Mouse (Mus musculus): ENCODE measurements around the gene Tedc1. TPM values are rescaled to one million over a fixed set of nuclear protein-coding genes. Genes with fewer than 3 reads are reported as not detected.

The Tedc1 gene
- polyA plus RNA-seq, 1 experiment = 12.9 TPM

- no peak for TF ChIP-seq CTCF (IDR thresholded peaks at IDR 0.05; ENCODE audit: borderline replicate concordance, extremely low read depth, insufficient read depth, insufficient read length)
- DNase-seq (ENCODE audit: low read depth) = no peak
Observed at GRCm38 (mm10) chr12:113148381-113149035, 7.7 kb upstream of the Tedc1 start.

GRCm38 (mm10) chr12:113149341-113149740 is 6.9 kb upstream of the Tedc1 start:
- TF ChIP-seq CTCF (IDR thresholded peaks at IDR 0.05; ENCODE audit: borderline replicate concordance, extremely low read depth, insufficient read depth, insufficient read length) (no peak), POLR2A (IDR thresholded peaks at IDR 0.05; ENCODE audit: borderline replicate concordance, extremely low read depth, insufficient read depth, insufficient read length, poor library complexity, severe bottlenecking) (no peak)
- peak; percentile 61 for DNase-seq (ENCODE audit: low read depth)

DNA sequence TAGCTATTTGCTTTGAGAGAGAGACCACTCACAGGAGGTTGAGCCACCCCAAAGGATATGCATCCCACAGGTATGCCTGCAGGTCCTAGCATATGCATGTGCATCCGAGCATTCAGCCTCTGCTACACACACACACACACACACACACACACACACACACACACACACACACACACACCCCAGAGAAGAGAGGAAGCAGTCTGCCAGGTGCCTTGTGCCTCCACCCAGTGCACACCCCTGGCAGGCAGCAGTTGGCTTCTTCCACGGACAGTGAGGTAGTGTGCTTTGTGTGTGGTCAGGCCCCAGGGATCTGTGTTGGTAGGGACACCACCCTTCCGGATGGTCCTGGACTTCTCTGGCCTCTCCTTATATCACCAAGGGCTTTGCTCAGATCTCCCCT is 6.3 kb upstream of the Tedc1 start:
- no peak for DNase-seq (ENCODE audit: low read depth)
- TF ChIP-seq POLR2A (IDR thresholded peaks at IDR 0.05; ENCODE audit: borderline replicate concordance, extremely low read depth, insufficient read depth, insufficient read length, poor library complexity, severe bottlenecking) = no peak
- no peak for TF ChIP-seq CTCF (IDR thresholded peaks at IDR 0.05; ENCODE audit: borderline replicate concordance, extremely low read depth, insufficient read depth, insufficient read length)

- DNase-seq (ENCODE audit: low read depth) = no peak
- TF ChIP-seq CTCF (IDR thresholded peaks at IDR 0.05; ENCODE audit: borderline replicate concordance, extremely low read depth, insufficient read depth, insufficient read length) (no peak), POLR2A (IDR thresholded peaks at IDR 0.05; ENCODE audit: borderline replicate concordance, extremely low read depth, insufficient read depth, insufficient read length, poor library complexity, severe bottlenecking) (no peak)
Observed at GRCm38 (mm10) chr12:113150591-113150990, 5.6 kb upstream of the Tedc1 start.

GRCm38 (mm10) chr12:113151046-113151445 is 5.2 kb upstream of the Tedc1 start:
- DNase-seq (ENCODE audit: low read depth) = no peak

GRCm38 (mm10) chr12:113151661-113152271 is 4.5 kb upstream of the Tedc1 start:
- peak; percentile 38 for DNase-seq (ENCODE audit: low read depth)
- TF ChIP-seq POLR2A (IDR thresholded peaks at IDR 0.05; ENCODE audit: borderline replicate concordance, extremely low read depth, insufficient read depth, insufficient read length, poor library complexity, severe bottlenecking) = no peak
- no peak for TF ChIP-seq CTCF (IDR thresholded peaks at IDR 0.05; ENCODE audit: borderline replicate concordance, extremely low read depth, insufficient read depth, insufficient read length)

More at GRCm38 (mm10) chr12:113151046-113151445, 5.2 kb upstream of the Tedc1 start:
- TF ChIP-seq CTCF (IDR thresholded peaks at IDR 0.05; ENCODE audit: borderline replicate concordance, extremely low read depth, insufficient read depth, insufficient read length) = no peak
- TF ChIP-seq POLR2A (IDR thresholded peaks at IDR 0.05; ENCODE audit: borderline replicate concordance, extremely low read depth, insufficient read depth, insufficient read length, poor library complexity, severe bottlenecking) = no peak

DNA sequence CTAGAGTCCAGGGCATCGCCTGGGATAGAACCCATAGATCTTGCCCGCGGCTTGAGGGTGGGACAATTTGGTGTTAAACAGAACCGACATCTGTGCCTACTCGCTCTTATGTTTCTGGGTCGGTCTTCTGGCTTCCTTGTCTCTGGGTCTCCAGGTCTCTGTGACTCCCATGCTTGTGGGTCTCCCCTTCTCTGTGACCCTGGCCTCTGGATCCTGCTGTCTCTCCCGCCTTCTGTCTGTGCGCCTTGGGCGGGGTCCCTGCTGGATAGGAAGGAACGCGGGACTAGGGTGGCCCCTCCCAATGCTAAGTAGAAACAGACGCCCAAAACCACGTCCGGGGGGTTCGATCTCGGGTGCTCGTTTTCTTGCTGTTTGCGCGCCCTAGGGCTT is 4.0 kb upstream of the Tedc1 start:
- TF ChIP-seq POLR2A (IDR thresholded peaks at IDR 0.05; ENCODE audit: borderline replicate concordance, extremely low read depth, insufficient read depth, insufficient read length, poor library complexity, severe bottlenecking) (no peak), CTCF (IDR thresholded peaks at IDR 0.05; ENCODE audit: borderline replicate concordance, extremely low read depth, insufficient read depth, insufficient read length) (no peak)
- DNase-seq (ENCODE audit: low read depth) = no peak

DNA sequence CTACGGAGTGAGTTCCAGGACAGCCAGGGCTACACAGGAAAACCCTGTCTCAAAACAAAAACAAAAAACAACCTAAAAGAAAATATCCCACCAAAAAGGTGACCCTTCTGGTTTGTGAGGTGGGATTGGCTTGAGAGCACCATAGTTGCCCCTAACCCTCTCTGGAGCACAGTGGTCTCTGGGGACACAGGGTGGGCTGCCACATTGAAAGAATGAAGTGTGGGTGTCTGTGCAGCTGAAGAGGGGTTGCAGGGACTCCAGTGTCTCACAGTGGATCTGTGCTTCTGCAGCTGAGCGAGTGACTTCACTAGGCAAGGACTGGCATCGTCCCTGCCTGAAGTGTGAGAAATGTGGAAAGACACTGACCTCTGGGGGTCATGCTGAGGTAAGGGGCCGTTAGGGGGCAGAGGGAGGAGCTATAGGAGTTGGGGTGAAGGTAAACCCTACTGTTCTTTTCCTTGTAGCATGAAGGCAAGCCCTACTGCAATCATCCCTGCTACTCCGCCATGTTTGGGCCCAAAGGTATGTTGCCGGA is 3.2 kb upstream of the Tedc1 start:
- DNase-seq (ENCODE audit: low read depth) = no peak
- no peak for TF ChIP-seq POLR2A (IDR thresholded peaks at IDR 0.05; ENCODE audit: borderline replicate concordance, extremely low read depth, insufficient read depth, insufficient read length, poor library complexity, severe bottlenecking)

DNA sequence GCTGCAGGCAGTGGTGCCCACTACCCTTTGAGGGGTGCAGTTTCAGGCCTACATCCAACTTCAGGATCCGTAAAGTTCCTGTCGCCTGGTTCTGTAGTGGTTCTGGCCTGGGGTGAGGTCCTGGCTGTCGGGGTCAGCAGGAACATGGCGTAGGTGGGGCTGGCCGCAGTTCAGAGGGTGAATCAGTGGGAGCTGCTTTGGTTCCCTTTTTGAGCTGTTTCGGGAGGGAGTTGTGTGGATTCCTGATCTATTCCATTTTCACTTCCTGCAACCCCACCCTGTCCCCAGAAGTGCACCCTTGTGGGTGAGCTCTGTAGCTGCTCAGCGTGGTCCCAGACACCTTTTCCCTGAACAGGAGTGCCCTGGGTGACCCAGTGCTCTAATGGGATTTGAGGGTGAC is 2.2 kb upstream of the Tedc1 start:
- TF ChIP-seq CTCF (IDR thresholded peaks at IDR 0.05; ENCODE audit: borderline replicate concordance, extremely low read depth, insufficient read depth, insufficient read length) (no peak), POLR2A (IDR thresholded peaks at IDR 0.05; ENCODE audit: borderline replicate concordance, extremely low read depth, insufficient read depth, insufficient read length, poor library complexity, severe bottlenecking) (no peak)
- DNase-seq (ENCODE audit: low read depth) = no peak

GRCm38 (mm10) chr12:113154747-113155075 is 1.5 kb upstream of the Tedc1 start:
- DNase-seq (ENCODE audit: low read depth) = no peak
- TF ChIP-seq POLR2A (IDR thresholded peaks at IDR 0.05; ENCODE audit: borderline replicate concordance, extremely low read depth, insufficient read depth, insufficient read length, poor library complexity, severe bottlenecking) = no peak
- no peak for TF ChIP-seq CTCF (IDR thresholded peaks at IDR 0.05; ENCODE audit: borderline replicate concordance, extremely low read depth, insufficient read depth, insufficient read length)

DNA sequence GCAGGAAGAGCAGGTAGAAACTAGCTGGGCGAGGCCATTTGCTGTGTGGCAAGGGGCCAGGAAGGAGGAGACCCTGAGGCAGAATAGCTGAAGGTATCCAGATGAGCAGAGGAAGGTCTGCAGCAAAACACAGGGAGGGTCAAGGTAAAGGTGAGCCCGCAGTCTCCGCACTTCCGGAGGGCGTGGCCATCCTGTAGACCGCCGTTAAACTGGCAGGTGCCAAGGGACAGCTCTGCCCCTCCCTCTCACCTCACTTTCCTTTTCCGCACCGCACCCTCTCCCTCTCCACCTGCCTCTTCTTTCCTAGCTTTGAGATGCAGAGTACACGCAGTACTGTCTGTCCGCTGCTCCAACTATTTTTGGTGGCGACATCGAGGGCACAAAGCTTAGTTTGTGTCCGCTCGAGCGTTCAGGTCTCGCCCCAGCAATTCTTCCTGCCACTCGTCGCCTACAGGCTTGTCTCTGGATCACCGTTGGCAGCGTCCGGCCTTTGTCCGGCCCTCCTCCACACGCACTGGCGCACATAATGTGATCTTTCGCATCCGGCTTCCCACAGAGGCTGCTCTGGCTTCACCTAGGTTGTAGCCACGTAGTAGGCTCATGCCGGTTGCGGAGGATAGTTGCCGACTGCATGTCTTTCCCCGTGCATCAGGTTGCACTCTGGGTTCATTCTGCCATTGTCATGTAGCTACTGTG is 997 bp upstream of the Tedc1 start:
- TF ChIP-seq POLR2A (IDR thresholded peaks at IDR 0.05; ENCODE audit: borderline replicate concordance, extremely low read depth, insufficient read depth, insufficient read length, poor library complexity, severe bottlenecking) (no peak), CTCF (IDR thresholded peaks at IDR 0.05; ENCODE audit: borderline replicate concordance, extremely low read depth, insufficient read depth, insufficient read length) (no peak)
- DNase-seq (ENCODE audit: low read depth) = no peak

DNA sequence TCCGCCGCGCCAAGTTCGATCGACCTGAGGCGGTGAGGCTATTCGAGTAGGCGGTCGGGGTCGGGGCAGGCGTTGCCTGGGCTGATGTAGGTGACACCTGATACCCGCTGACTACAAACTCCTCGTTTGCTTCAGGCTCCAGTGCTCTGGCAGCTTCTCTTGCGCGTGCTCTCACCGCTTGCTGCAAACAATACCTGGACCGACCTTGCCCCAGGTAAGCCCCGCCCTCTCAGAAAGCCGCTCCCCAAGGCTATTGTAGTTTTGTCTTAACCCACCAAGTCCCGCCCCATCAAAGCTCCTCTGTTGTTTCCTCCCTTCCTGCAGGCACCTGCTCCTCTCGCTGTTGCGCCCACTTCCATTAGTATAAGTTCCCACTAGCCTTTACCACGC is 314 bp downstream of the Tedc1 start:
- no peak for DNase-seq (ENCODE audit: low read depth)
- TF ChIP-seq POLR2A (IDR thresholded peaks at IDR 0.05; ENCODE audit: borderline replicate concordance, extremely low read depth, insufficient read depth, insufficient read length, poor library complexity, severe bottlenecking) = no peak
- TF ChIP-seq CTCF (IDR thresholded peaks at IDR 0.05; ENCODE audit: borderline replicate concordance, extremely low read depth, insufficient read depth, insufficient read length) = no peak

Data from brain, embryonic 14.5 days (tissue).